Mouse (Mus musculus): ENCODE measurements around the gene Usp46. TPM values are rescaled to one million over a fixed set of nuclear protein-coding genes. Genes with fewer than 3 reads are reported as not detected.
"Not testable (repeated sequence)": the region's sequence is repeated elsewhere in the genome, so short reads cannot be mapped to it uniquely, and the experiment has no call there.

Gene Usp46
- polyA plus RNA-seq, 1 experiment from 2014 or later, result 38.5 TPM

DNA sequence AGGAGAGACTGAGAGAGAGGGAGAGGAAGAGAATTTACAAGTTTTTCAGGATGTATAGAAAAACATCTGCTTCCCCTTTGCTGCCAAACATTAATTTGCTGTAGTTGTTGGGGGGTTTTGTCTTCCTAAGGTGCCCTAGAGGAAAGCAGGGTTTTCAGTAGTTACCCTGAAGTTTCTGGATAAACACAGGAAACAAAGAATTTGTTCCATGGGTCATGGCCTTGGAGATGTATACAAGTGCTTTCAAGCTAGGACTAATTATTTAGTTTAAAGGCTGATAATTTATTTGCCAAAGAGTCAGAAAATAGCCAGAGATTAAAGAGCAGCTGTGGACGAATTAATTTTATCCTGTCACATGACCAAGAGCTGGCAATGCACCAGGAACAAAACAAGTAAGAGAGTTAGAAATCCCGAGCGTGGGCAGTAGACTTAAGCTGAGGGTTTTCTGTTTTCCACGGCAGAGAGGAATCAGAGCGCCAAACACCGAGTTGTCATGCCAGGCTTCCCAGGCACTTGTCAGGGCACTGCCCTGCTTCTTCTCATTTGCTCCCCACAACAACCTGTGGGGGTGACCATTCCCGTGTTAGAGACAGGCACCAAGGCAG is 98.1 kb downstream of the Usp46 start:
- no peak overlapping the region for H3K4me2 ChIP-seq
- ATAC-seq (ENCODE audit: low FRiP score, low read depth), result no peak
- no peaks in the 10 kb centered on the region for H3K27me3 ChIP-seq
- no peak overlapping the region for H3K27ac ChIP-seq (replicated peaks)
- 0 out of 2 replicates have a peak, but pooled peaks cover 3% of the 10 kb centered on the region for H3K4me1 ChIP-seq (replicated peaks)
- no peak overlapping the region for H3K9ac ChIP-seq
- no peaks in the 10 kb centered on the region for H3K9me3 ChIP-seq
- H3K36me3 ChIP-seq, result no peaks in the 10 kb centered on the region
- no peak overlapping the region for H3K4me3 ChIP-seq
- WGBS, result 53% methylated on average over 7 of the region's 7 CpGs

DNA sequence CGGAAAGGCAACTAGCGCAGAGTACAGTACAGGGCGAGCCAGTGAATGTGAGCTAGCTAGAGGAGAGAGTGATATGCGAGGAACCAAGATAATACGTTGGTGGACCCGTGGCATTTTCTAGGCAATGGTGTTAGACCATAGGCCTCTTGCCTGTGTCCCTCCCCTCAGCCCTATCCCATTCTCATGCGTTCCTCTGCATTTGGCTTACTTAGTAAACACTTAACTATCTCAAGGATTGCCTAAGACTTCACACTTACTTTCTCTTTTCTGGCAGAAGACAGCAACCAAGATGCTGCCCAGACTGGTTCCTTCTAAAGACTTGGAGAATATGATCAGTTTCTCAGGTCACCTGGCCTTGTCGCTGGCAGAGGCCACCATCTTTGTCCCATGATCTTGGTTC is 98.9 kb downstream of the Usp46 start:
- Histone ChIP-seq H3K4me3 (no peak overlapping the region), H3K9ac (no peak overlapping the region), H3K27ac (replicated peaks) (no peak overlapping the region), H3K4me1 (replicated peaks) (0 out of 2 replicates have a peak, but pooled peaks cover 3% of the 10 kb centered on the region), H3K9me3 (no peaks in the 10 kb centered on the region), H3K36me3 (no peaks in the 10 kb centered on the region), H3K4me2 (no peak overlapping the region), H3K27me3 (no peaks in the 10 kb centered on the region)
- ATAC-seq (ENCODE audit: low FRiP score, low read depth), result no peak
- WGBS, result 94% methylated on average over 8 of the region's 8 CpGs

DNA sequence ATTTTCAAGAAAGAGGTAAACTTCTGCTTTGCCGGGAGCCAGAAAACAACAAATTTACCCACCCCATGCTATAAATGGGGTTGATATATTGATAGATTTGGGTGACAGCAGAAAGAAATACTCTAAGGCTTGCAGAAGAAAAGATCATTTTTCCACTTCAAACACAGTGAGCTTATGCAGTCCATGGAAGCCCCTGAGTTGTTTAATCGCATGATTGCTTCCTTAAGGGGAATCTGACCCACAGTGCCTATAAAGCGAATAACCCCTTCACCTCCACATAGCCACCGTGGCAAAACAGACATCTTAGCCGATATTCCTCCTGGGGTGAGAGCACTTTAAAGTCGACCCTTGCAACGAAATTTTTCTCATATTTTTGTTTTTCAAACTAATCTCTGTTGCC is 108.5 kb downstream of the Usp46 start:
- no peaks in the 10 kb centered on the region for H3K4me1 ChIP-seq (replicated peaks)
- H3K9ac ChIP-seq, result no peak overlapping the region
- H3K27me3 ChIP-seq, result no peaks in the 10 kb centered on the region
- no peak overlapping the region for H3K4me2 ChIP-seq
- H3K27ac ChIP-seq (replicated peaks), result no peak overlapping the region
- no peak for ATAC-seq (ENCODE audit: low FRiP score, low read depth)
- H3K36me3 ChIP-seq, result no peaks in the 10 kb centered on the region
- H3K9me3 ChIP-seq, result no peaks in the 10 kb centered on the region
- H3K4me3 ChIP-seq, result no peak overlapping the region
- WGBS, result 66% methylated on average over 7 of the region's 7 CpGs

DNA sequence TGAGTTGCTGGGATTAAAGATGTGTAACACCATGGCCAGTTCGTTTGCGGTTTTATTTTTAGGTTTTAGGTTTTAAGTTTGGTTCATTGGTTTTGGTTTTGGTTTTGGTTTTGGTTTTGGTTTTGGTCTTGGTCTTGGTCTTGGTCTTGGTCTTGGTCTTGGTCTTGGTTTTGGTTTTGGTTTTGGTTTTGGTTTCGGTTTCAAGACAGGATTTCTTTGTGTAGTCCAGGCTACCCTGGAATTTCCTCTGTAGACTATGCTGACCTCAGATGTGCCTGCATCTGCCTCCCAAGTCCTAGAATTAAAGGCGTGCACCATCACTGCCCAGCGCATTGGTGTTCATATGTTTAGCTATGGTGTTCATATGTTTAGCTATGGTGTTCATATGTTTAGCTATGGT is 109.6 kb downstream of the Usp46 start:
- 97% methylated on average over 5 of the region's 5 CpGs for WGBS
- H3K27ac ChIP-seq (replicated peaks); ATAC-seq (ENCODE audit: low FRiP score, low read depth): not testable (repeated sequence)

DNA sequence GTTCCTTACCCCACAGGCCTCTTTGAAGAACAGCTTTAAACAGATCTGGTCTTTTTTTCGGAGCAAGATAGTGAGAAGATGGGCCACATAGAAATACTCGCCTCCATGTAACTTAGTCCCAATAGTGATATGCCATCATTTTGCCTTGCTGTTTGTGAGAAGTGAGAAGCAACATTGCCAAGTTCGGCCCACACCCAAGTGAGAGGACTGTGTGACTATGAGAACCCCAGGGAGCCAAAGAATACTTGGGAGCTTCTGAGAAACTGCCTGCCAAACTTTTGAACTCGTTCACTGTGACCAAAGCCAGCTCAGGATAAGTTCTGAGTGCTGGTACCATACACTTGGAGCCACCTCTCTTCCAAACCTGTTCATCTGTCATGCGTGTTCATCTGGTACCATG is 110.1 kb downstream of the Usp46 start:
- Histone ChIP-seq H3K27ac (replicated peaks) (no peak overlapping the region), H3K4me1 (replicated peaks) (no peaks in the 10 kb centered on the region), H3K9ac (no peak overlapping the region), H3K9me3 (no peaks in the 10 kb centered on the region), H3K4me2 (no peak overlapping the region), H3K4me3 (no peak overlapping the region), H3K27me3 (no peaks in the 10 kb centered on the region), H3K36me3 (no peaks in the 10 kb centered on the region)
- no peak for ATAC-seq (ENCODE audit: low FRiP score, low read depth)
- 93% methylated on average over 5 of the region's 5 CpGs for WGBS

More for the DNA sequence above, 109.6 kb downstream of the Usp46 start:
- H3K36me3 ChIP-seq; H3K9ac ChIP-seq; H3K9me3 ChIP-seq; H3K4me1 ChIP-seq (replicated peaks); H3K27me3 ChIP-seq; H3K4me2 ChIP-seq; H3K4me3 ChIP-seq: not testable (repeated sequence)

DNA sequence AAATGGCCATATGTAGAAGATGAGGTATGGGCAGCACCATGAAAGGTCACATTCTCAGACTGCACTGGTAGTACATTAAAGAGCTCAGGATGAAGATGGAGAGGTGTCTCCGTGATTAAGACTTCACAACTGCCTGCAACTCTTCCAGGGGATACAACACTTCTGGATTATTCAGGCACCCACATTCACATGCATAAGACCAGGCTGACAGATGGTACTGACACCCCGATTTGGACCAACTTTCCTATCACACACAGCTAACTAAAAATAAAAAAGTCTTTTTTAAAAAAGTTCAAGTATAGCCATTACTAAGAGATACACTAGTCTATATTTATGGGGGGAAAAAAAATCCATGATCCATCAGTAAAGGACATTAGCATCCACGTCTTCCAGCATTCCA is 112.5 kb downstream of the Usp46 start:
- Histone ChIP-seq H3K9ac (no peak overlapping the region), H3K27me3 (no peaks in the 10 kb centered on the region), H3K4me1 (replicated peaks) (peaks cover 8% of the 10 kb centered on the region), H3K4me2 (no peak overlapping the region), H3K36me3 (no peaks in the 10 kb centered on the region), H3K27ac (replicated peaks) (no peak overlapping the region), H3K4me3 (no peak overlapping the region), H3K9me3 (no peaks in the 10 kb centered on the region)
- ATAC-seq (ENCODE audit: low FRiP score, low read depth), result no peak
- 89% methylated on average over 3 of the region's 3 CpGs for WGBS

DNA sequence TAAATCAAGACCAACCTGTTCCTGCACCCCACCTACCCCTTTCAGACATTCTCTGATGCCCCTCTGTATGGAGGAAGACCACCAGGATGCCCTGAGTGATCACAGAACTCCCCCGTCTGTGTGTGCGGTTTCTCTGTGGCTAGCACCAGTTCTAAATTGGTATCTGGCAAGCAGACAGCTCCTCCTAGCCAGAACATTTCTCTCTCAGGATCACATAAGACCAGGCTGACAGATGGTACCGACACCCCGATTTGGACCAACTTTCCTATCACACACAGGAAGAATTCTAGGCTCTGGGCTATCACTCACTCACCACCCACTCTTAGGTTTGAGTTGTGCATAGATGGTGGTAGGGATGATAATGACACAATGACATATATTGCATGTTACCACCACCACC is 113.2 kb downstream of the Usp46 start:
- no peak overlapping the region for H3K4me2 ChIP-seq
- H3K36me3 ChIP-seq, result no peaks in the 10 kb centered on the region
- ATAC-seq (ENCODE audit: low FRiP score, low read depth), result no peak
- H3K9ac ChIP-seq, result no peak overlapping the region
- H3K27ac ChIP-seq (replicated peaks), result no peak overlapping the region
- 90% methylated on average over 4 of the region's 4 CpGs for WGBS
- H3K4me1 ChIP-seq (replicated peaks), result peaks cover 8% of the 10 kb centered on the region
- no peaks in the 10 kb centered on the region for H3K9me3 ChIP-seq
- H3K27me3 ChIP-seq, result no peaks in the 10 kb centered on the region
- H3K4me3 ChIP-seq, result no peak overlapping the region

DNA sequence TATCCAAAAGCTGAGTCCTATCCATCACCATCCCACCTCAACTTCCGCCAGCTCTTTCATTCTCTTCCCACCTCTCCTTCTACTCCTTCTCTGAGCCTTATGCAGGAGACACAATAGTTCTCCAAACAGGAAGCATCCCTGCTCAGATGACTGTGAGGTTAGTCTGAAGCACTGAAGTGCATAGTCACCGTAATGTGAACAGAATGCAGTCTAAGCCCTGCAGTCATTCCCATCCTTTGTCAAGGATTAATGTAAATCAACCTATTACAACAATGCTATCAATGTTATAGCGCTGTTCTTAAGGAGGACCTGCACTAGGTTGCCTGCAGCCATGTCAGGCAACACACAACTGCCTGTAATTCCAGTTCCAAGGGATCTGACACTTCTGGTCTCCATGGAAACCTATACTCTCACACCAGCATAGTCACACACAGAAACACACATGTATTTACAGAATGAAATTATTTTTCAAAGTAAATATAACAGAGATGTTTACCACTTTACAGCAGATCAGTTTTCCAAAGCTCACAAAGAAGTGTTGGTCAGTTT is 115.1 kb downstream of the Usp46 start:
- 80% methylated on average over 3 of the region's 3 CpGs for WGBS
- ATAC-seq (ENCODE audit: low FRiP score, low read depth), result no peak

DNA sequence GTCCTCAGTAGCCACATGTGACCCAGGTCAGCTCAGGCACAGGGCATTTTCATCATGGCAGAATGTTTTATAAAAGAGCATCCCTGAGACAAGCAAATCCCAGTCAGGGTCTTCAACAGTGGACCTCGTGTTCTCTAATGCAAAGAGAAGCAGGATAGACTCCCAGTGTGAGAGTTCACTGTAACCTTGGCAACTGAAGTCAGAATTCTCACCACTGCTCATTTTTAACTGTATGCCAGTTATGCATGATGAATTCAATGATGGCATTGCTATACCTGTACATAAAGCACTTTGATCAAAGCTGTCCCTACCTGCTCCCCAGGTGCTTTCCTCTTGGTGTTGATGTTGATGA is 116.6 kb downstream of the Usp46 start:
- ATAC-seq (ENCODE audit: low FRiP score, low read depth), result no peak
- Histone ChIP-seq H3K9me3 (no peaks in the 10 kb centered on the region), H3K9ac (no peak overlapping the region), H3K27me3 (no peaks in the 10 kb centered on the region), H3K4me1 (replicated peaks) (peaks cover 8% of the 10 kb centered on the region), H3K4me3 (no peak overlapping the region), H3K27ac (replicated peaks) (no peak overlapping the region), H3K36me3 (no peaks in the 10 kb centered on the region), H3K4me2 (no peak overlapping the region)
- WGBS, result 44% methylated on average over 1 of the region's 1 CpGs

More for the DNA sequence above, 115.1 kb downstream of the Usp46 start:
- no peak overlapping the region for H3K4me3 ChIP-seq
- no peak overlapping the region for H3K9ac ChIP-seq
- H3K4me1 ChIP-seq (replicated peaks), result peaks cover 8% of the 10 kb centered on the region
- H3K4me2 ChIP-seq, result no peak overlapping the region
- H3K9me3 ChIP-seq, result no peaks in the 10 kb centered on the region
- H3K27ac ChIP-seq (replicated peaks), result no peak overlapping the region
- no peaks in the 10 kb centered on the region for H3K27me3 ChIP-seq
- no peaks in the 10 kb centered on the region for H3K36me3 ChIP-seq

DNA sequence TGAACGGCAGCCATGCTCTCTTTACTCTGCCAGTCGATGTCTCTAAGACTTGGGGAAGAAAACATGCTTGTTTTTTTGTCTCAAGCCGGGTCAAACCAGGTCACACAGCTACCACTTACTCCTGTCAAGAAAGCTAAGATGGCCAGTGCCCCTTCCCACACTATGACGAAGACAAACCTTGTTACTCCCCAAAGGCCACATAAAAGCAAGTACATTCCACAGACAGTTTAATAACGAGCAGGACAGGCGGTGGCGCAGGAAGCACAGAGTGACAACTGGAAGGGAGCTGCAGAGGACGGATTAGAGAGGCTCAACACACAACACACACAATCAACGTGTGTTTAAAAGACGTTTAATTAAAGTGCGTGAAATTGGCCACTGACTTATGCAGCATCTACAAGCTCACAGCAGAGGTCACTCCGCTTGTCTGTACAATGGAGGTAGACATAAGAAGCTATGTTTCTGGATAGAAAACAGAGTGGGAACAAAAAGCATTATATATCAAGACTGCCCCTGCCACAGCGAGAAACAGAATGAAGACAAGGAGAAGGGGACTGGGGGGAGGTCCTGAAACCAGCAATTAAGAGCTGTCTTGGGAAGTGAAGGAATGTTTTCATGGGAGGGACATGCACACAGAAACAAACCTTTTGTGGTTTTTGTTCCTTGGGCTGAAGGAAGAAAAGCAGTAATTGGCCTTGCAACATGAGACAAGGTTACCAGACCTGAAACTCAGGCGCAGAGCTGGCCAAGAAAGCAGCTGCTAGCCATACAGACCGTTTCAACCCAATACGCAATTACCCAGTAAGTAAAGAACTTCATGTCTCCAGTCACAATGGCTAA is 117.2 kb downstream of the Usp46 start:
- 26% methylated on average over 16 of the region's 16 CpGs for WGBS
- no peak overlapping the region for H3K4me2 ChIP-seq
- no peaks in the 10 kb centered on the region for H3K36me3 ChIP-seq
- H3K27ac ChIP-seq (replicated peaks), result peak overlapping the region; percentile 22; the same call in 1 of the 2 replicates
- no peak overlapping the region for H3K9ac ChIP-seq
- H3K9me3 ChIP-seq, result no peaks in the 10 kb centered on the region
- H3K4me3 ChIP-seq, result no peak overlapping the region
- H3K27me3 ChIP-seq, result no peaks in the 10 kb centered on the region
- peaks cover 8% of the 10 kb centered on the region for H3K4me1 ChIP-seq (replicated peaks)
- peak; percentile 65 for ATAC-seq (ENCODE audit: low FRiP score, low read depth)
